Mouse (Mus musculus) hematopoietic stem cell, adult 5-6 weeks (primary cell): ENCODE results near the gene Scgb1b12. TPM values are rescaled to one million over a fixed set of nuclear protein-coding genes. Genes with fewer than 3 reads are reported as not detected.
"Not testable (repeated sequence)": the region's sequence is repeated elsewhere in the genome, so short reads cannot be mapped to it uniquely, and the experiment has no call there.

ENCODE experiments used
- ATAC-seq, 2 experiments: fragments of 125-278 bp in 1 of 2; replicated peaks in 1 of 2; 2 replicates each; pipeline ENCODE4 v1.8.0; 2016 to 2017; ENCODE audit warnings: inconsistent platforms in 2 of 2, mild to moderate bottlenecking in 2 of 2, moderate number of reproducible peaks in 2 of 2, low read depth in 1 of 2, moderate TSS enrichment in 1 of 2; ENCODE audit not compliant: low FRiP score in 2 of 2, poor library complexity in 2 of 2, severe bottlenecking in 2 of 2, insufficient read depth in 1 of 2, low TSS enrichment in 1 of 2
- total RNA-seq: library from RNA; stranded (forward); fragments of 172-1452, 232-1000 nt; gene quantifications from 2 replicates; pipeline ENCODE4 v1.2.3, GENCODE M21; 2017

The Scgb1b12 gene
- total RNA-seq, result not detected in 2 replicates

- ATAC-seq, result not testable (repeated sequence)
Measured at GRCm38 (mm10) chr7:32333882-32334281, at the start of gene Scgb1b12. Scgb1b12 (plus strand) TSS chr7:32334182.

- not testable (repeated sequence) for ATAC-seq
Measured at GRCm38 (mm10) chr7:32327145-32327544, 6.8 kb upstream of the Scgb1b12 start, which contains the start of gene Scgb2b12. Scgb2b12 (minus strand) TSS chr7:32327245.

Other genes starting within 250 kb of the Scgb1b12 start
- gene Scgb1b10, start 233.3 kb upstream of the Scgb1b12 start, total RNA-seq, result not detected in 2 replicates
- gene Scgb2b11, start 123.0 kb upstream of the Scgb1b12 start, total RNA-seq, result not detected in 2 replicates
- gene Scgb1b11, start 111.3 kb upstream of the Scgb1b12 start, total RNA-seq, result not detected in 2 replicates
- gene Scgb2b12, start 6.9 kb upstream of the Scgb1b12 start, total RNA-seq, result not detected in 2 replicates
- not detected in 2 replicates for gene Scgb1b29, start 107.4 kb downstream of the Scgb1b12 start, total RNA-seq